Mouse (Mus musculus) gonadal fat pad, adult 2 months (tissue): Measurements from ENCODE around the gene Tlx1. TPM values are rescaled to one million over a fixed set of nuclear protein-coding genes. Genes with fewer than 3 reads are reported as not detected.

Experiments used
- DNase-seq: peaks from one replicate; pipeline ENCODE4 v3.0.0-alpha.2; 2012; ENCODE audit warnings: low read depth
- polyA plus RNA-seq: library from polyadenylated mRNA; depleted of rRNA; stranded (reverse); fragments of >200 nt; gene quantifications from 2 replicates; pipeline ENCODE4 v1.2.3, GENCODE M21; 2012; rRNA removed

Tlx1 gene
- 0.07 and 0.09 TPM in 2 replicates for polyA plus RNA-seq

DNA sequence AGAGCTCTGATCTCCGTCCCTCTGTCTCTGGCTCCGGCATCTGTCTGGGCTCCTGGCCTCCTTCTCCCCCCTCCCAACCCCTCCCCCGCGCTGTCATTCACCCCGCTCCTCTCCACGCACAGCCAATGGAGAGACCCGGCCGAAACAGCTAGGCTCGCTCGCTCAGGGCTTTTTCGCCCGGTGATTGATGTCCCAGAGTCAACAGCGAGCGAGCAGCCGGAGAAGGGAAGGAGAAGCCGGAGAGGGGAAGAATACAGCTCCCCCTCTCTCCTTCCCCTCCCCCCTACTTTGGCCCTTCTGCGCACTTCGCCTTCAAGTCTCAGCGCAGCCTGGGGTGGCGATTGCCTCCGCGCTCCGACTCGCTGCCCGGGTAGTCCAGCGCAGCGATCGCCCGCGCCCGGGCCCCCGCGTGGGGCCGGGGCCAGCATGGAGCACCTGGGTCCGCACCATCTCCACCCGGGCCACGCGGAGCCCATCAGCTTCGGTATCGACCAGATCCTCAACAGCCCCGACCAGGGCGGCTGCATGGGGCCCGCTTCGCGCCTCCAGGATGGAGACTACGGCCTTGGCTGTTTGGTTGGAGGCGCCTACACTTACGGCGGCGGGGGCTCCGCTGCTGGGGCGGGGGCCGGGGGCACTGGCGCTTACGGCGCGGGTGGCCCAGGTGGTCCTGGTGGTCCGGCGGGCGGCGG is at the start of gene Tlx1:
Tlx1 (plus strand) TSS at position 191 of the 692 bp plus-strand sequence.
- no peak for DNase-seq

GRCm38 (mm10) chr19:45105591-45105990 is 44.9 kb upstream of the Tlx1 start:
- DNase-seq: no peak

- DNase-seq: no peak
Observed at GRCm38 (mm10) chr19:45106689-45107088, 43.8 kb upstream of the Tlx1 start.

DNA sequence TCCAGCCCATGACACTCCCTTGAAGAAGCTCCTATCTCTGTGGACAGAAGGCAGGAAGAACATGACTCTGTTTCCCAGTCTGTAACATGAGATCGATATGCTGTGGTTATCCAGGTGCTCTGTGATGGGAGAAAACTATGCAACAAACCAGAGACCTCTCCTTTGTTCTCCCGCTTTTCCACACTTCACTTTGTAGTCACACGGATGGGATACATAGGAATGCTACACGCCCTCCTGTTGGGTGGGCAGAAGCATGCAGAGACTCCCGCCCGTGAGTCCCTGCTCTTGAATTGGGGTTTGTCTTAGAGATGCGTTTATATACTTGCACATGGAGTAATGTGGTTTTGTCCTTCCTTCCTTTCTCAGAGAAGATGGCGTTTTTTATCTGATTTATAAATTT is 39.8 kb upstream of the Tlx1 start:
- DNase-seq: no peak

DNA sequence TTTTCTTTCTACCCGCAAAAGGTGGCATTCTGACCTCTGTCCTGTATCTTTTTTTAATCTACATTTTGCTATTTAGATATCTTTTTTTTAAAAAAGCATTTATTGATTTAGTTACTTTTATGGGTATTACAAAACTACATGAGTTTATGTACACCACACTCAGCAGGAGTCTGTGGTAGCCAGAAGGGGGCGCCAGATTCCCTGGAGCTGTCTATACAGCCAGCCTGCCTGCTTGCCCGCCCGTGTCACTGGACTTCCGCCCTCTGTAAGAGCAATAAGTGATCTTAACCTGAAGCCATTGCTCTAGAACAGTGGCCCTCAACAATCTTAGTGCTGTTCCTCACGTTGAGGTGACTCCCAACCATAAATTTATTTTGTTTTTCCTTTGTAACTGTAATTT is 38.0 kb upstream of the Tlx1 start:
- DNase-seq: no peak

GRCm38 (mm10) chr19:45113791-45114460 is 36.6 kb upstream of the Tlx1 start:
- DNase-seq: no peak

GRCm38 (mm10) chr19:45114772-45115171 is 35.7 kb upstream of the Tlx1 start:
- no peak for DNase-seq

DNA sequence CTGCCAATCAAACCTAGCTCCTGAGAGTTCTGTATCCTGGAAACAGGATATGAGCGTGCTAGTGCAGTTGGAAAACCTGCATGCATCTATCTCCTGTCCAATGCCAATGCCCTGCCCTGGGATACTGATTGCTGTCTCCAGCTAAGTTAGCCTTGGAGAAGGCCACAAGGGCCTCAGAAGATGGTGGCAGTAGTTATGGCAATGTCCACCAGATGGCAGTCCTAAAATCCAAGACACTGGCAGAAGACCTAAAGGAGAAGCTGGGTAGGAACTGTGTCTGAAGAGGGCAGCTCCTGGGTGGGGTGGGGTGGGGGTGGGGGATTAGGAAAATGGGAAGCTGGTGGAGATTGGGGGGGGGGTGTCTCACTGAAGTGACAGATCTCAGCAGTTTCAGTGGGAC is 33.7 kb upstream of the Tlx1 start:
- DNase-seq: no peak

DNA sequence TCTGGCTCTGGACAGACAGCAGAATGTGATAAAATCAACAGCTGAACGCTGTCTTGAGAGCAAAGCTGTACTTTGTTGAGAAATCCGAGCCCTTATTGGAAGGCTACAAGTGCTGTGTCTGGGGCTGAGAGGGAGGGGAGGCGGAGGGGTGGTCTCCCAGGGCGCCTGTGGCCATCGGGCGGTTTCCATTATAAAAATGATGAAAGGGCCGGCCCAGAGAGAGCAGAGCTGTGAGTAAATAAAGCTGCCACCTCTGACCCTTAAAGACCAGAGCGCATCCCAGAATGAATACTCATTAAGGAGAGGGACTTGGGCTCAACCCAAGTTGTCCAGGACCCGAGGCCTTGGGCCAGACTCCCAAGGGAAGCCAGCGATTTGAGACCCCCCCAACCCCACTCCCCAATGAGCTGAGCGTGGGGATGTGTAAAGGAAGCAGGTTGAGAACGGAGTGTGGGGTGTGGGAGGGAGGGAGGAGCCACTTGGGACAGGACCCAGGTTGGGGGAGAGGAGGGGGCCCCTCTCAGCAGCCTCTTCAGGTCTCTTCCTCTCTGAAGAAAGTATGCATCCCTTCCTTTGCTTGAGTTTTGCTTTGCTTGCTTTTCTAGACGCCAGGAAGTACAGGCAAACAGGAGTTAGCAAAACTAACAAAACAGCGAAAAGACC is 18.4 kb upstream of the Tlx1 start:
- DNase-seq: no peak

GRCm38 (mm10) chr19:45142531-45142930 is 7.9 kb upstream of the Tlx1 start:
- no peak for DNase-seq

DNA sequence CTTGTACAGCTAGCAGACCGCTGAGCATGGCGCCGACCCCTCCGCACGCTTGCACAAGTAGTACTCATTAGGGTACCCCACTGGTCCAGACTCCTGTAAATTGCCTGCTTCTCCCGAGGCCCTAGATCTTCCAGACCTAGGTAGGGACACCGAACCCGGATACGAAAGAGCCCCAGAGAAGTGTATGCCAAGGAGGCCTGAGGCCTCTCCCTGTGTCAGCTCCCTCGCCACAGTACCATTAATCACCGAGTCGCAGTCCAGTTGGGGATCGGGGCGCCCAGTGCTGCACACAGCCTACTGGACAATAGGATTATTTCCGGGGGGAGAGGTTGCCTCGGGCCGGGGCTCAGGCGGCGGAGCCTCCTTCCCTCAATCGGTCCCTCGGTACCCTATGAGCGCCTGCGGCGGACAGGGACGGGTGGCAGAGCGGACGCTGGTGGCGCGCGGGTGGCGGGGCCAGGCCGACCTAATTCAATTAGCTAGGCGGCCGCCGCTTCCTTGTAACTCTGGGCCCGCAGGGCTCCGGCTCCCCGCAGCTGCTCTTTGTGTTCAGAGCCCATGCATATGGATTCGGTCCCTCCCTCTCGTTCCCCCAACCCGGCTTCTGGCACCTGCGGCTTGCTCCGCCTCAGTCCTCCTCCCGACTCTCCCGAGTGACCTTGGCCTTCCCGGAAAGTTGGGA is 7.1 kb upstream of the Tlx1 start:
- no peak for DNase-seq

GRCm38 (mm10) chr19:45147071-45147470 is 3.4 kb upstream of the Tlx1 start:
- DNase-seq: no peak

DNA sequence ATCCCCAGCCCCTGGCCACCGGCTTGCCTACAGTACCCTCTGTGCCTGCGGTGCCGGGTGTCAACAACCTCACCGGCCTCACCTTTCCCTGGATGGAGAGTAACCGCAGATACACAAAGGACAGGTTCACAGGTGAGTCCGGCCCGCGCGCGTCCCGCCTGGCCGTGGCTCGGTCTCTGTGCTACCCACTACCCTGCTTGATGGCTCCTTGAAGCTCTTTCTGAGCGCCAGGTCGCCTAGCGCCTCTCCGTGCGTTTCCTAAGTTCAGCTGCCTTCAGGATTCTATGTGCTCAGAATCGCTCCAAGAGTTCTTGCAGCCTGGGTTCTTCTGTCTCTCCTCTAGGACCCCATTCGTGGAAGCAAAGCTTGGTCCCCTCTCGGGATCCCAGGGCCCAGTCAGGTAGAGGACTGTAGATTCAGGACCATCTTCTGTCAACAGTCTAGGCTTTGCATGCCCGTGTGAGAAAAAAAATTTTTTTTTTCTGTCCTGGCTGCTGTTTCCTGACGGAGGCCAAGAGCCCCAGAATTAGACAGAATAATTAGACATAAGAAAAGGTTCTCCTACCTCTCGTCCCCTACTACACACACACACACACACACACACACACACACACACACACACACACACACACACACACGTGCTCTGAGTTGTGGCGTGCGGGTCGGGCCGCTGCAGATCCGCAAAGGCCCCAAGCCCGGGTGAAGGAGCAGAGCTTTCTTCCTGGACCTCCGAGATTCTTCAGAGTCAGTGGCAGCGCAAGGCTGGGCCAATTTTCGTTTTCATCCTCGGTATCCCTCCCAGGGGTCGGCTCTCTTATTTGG is 1.1 kb downstream of the Tlx1 start:
- DNase-seq: no peak

GRCm38 (mm10) chr19:45152183-45152650 is 1.7 kb downstream of the Tlx1 start:
- no peak for DNase-seq

DNA sequence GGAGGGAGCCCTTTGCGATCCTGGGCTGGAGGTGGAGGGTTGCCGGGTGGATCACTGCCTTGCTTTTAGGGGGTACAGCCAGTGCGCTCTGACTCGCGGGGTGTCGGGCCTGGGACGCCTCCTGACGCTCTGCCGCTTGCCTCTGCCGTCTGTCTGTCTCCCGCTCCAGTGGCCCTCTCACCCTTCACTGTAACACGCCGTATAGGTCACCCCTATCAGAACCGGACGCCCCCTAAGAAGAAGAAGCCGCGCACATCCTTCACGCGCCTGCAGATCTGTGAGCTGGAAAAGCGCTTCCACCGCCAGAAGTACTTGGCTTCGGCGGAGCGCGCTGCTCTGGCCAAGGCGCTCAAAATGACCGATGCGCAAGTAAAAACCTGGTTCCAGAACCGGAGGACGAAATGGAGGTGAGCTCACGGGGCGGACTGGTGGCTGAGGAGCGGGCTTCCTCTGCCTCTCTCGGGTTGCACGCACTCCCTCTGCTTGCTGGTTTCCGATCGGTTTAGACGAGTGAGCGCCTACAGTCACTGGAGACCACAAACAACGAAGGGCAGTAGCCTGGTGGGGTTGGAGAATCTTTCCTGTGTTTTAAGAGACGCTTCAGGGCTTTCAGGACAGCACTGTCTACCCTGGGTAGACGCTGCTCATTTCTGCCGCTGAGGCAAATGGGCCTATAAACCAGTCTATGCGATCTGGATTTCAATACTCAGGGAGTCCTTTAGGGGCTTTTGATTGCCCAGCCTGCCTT is 3.0 kb downstream of the Tlx1 start:
- DNase-seq: no peak

GRCm38 (mm10) chr19:45154059-45154386 is 3.5 kb downstream of the Tlx1 start:
- no peak for DNase-seq

- no peak for DNase-seq
Observed at GRCm38 (mm10) chr19:45154521-45154920, 4.0 kb downstream of the Tlx1 start.

GRCm38 (mm10) chr19:45155141-45155790 is 4.8 kb downstream of the Tlx1 start:
- DNase-seq: no peak

GRCm38 (mm10) chr19:45155791-45156186 is 5.3 kb downstream of the Tlx1 start:
- no peak for DNase-seq

GRCm38 (mm10) chr19:45156381-45156780 is 5.9 kb downstream of the Tlx1 start:
- no peak for DNase-seq
